Mouse (Mus musculus) myocyte (in vitro differentiated cells): Measurements from ENCODE around the gene Dtnb.

Experiments used
- CEBPB ChIP-seq: IDR thresholded peaks from 2 replicates; pipeline ENCODE4 v1.6.1; 2011; ENCODE audit warnings: mild to moderate bottlenecking, moderate library complexity; ENCODE audit not compliant: poor library complexity, insufficient read depth, severe bottlenecking
- E2F4 ChIP-seq: IDR thresholded peaks from one replicate; pipeline ENCODE4 v1.6.1; 2011; ENCODE audit warnings: mild to moderate bottlenecking, control low read depth, moderate library complexity; ENCODE audit not compliant: insufficient read depth
- MAX ChIP-seq: IDR thresholded peaks from one replicate; pipeline ENCODE4 v1.6.1; 2011; ENCODE audit warnings: low read depth, mild to moderate bottlenecking, control low read depth
- POLR2A ChIP-seq: IDR thresholded peaks from one replicate; pipeline ENCODE4 v1.6.1; 2011; ENCODE audit warnings: low read depth, mild to moderate bottlenecking, control low read depth, moderate library complexity; ENCODE audit not compliant: insufficient read length
- TCF12 ChIP-seq: IDR thresholded peaks from one replicate; pipeline ENCODE4 v1.6.1; 2011; ENCODE audit warnings: mild to moderate bottlenecking, control low read depth; ENCODE audit not compliant: poor library complexity, insufficient read depth, severe bottlenecking
- TCF3 ChIP-seq: IDR thresholded peaks from one replicate; pipeline ENCODE4 v1.6.1; 2011; ENCODE audit warnings: low read depth, control low read depth; ENCODE audit not compliant: insufficient read length
- USF1 ChIP-seq: IDR thresholded peaks from one replicate; pipeline ENCODE4 v1.6.1; 2011; ENCODE audit warnings: low read depth, mild to moderate bottlenecking, control low read depth, moderate library complexity

GRCm38 (mm10) chr12:3680721-3681120, 108.5 kb downstream of the Dtnb start:
- no peak for TF ChIP-seq POLR2A
- no peak for TF ChIP-seq MAX
- TF ChIP-seq TCF12 = no peak
- no peak for TF ChIP-seq E2F4
- TF ChIP-seq USF1 = no peak
- no peak for TF ChIP-seq CEBPB
- TF ChIP-seq TCF3 = no peak
